Mouse (Mus musculus) forebrain, embryonic 13.5 days (tissue): ENCODE measurements around the gene Trpm3. TPM values are rescaled to one million over a fixed set of nuclear protein-coding genes. Genes with fewer than 3 reads are reported as not detected.
"Not testable (repeated sequence)": the region's sequence is repeated elsewhere in the genome, so short reads cannot be mapped to it uniquely, and the experiment has no call there.

Experiments used
- ATAC-seq: fragments of 200-750 bp; cut with Nextera tagmentation; 2 replicates; pipeline ENCODE4 v1.8.0; 2017
- H3K27ac ChIP-seq: fragments of 300-500 bp; sonication (generic); 2 replicates; pipeline ENCODE4 v1.5.1; 2015; ENCODE audit warnings: inconsistent platforms, mild to moderate bottlenecking, moderate library complexity
- H3K27me3 ChIP-seq: fragments of 300-500 bp; sonication (generic); 2 replicates; pipeline ENCODE4 v1.6.1; 2015; ENCODE audit warnings: mild to moderate bottlenecking, inconsistent platforms
- H3K36me3 ChIP-seq: fragments of 300-500 bp; sonication (generic); 2 replicates; pipeline ENCODE4 v1.6.1; 2015; ENCODE audit warnings: mild to moderate bottlenecking, inconsistent platforms; ENCODE audit not compliant: poor library complexity, severe bottlenecking
- H3K4me1 ChIP-seq: fragments of 300-500 bp; sonication (generic); 2 replicates; pipeline ENCODE4 v1.6.1; 2015; ENCODE audit warnings: inconsistent platforms
- H3K4me2 ChIP-seq: fragments of 300-500 bp; sonication (generic); 2 replicates; pipeline ENCODE4 v1.6.1; 2015; ENCODE audit warnings: inconsistent platforms, mild to moderate bottlenecking, moderate library complexity
- H3K4me3 ChIP-seq: fragments of 300-500 bp; sonication (generic); 2 replicates; pipeline ENCODE4 v1.5.1; 2015; ENCODE audit warnings: mild to moderate bottlenecking, inconsistent platforms
- H3K9ac ChIP-seq: fragments of 300-500 bp; sonication (generic); 2 replicates; pipeline ENCODE4 v1.6.1; 2015; ENCODE audit warnings: mild to moderate bottlenecking, inconsistent platforms
- H3K9me3 ChIP-seq: fragments of 300-500 bp; sonication (generic); replicated peaks from 2 replicates; pipeline ENCODE4 v1.6.1; 2016; ENCODE audit warnings: inconsistent platforms
- WGBS: fragments of 180-500 bp; shearing (Covaris S2); methylation state at CpG from one replicate; pipeline ENCODE4 v1.1.7; 2015; 5-methylcytosine and 5-hydroxymethylcytosine counted together
- polyA plus RNA-seq: library from polyadenylated mRNA; unstranded; fragments of >200 nt; fragmentation: Nextera tagmentation; extraction: Ambion mirVana; gene quantifications from 2 replicates; pipeline ENCODE4 v1.2.1, GENCODE M21; 2015

The Trpm3 gene
- polyA plus RNA-seq, 1 experiment from 2014 or later = 11.8 TPM

DNA sequence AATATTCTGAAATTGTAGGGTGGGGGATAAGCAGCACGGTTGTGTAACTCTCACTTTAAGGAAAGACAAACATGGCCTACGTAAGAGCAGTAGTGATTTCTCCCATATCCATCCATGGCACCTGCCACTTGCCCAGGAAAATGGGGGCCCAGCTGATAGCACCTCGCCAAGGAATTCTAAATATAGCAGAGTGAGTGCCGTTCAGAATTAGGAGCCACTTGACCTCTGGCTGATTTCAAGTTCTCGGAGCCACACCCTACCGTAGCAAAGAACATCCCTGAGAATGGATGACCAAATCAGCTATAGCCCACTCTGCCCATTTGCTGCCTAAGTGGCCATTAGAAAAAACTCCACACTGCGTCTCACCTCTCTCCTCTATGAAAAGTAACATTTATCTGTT lies 887.6 kb downstream of the Trpm3 start:
- Histone ChIP-seq H3K9me3 (no peaks in the 10 kb centered on the region), H3K4me2 (no peak overlapping the region), H3K27me3 (no peaks in the 10 kb centered on the region), H3K4me1 (no peaks in the 10 kb centered on the region), H3K27ac (no peak overlapping the region), H3K36me3 (no peaks in the 10 kb centered on the region), H3K4me3 (no peak overlapping the region), H3K9ac (no peak overlapping the region)
- WGBS = 92% methylated on average over 7 of the region's 7 CpGs
- ATAC-seq = no peak

DNA sequence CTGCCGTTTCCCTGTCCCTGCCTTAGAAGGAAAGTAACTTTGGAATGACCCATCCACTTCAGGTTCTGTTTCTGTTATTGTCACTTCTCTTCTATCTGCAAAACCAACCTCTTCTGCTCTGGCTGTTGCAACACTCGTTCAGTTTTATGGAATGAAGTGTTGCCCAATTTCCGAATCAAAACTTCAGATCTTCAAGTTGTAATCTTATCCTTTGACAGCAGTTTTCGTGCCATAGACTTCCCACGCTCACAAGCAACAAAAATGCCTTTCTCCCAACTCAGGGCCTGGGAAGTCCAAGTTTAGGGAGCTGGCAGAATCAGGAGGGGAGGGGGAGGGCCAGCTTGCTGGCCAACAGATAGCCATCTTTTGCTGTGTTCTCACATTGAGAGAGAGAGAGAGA lies 889.4 kb downstream of the Trpm3 start:
- Histone ChIP-seq H3K4me1 (no peaks in the 10 kb centered on the region), H3K36me3 (no peaks in the 10 kb centered on the region), H3K27ac (no peak overlapping the region), H3K9ac (no peak overlapping the region), H3K4me2 (no peak overlapping the region), H3K4me3 (no peak overlapping the region), H3K9me3 (no peaks in the 10 kb centered on the region), H3K27me3 (no peaks in the 10 kb centered on the region)
- WGBS = 88% methylated on average over 5 of the region's 5 CpGs
- no peak for ATAC-seq

DNA sequence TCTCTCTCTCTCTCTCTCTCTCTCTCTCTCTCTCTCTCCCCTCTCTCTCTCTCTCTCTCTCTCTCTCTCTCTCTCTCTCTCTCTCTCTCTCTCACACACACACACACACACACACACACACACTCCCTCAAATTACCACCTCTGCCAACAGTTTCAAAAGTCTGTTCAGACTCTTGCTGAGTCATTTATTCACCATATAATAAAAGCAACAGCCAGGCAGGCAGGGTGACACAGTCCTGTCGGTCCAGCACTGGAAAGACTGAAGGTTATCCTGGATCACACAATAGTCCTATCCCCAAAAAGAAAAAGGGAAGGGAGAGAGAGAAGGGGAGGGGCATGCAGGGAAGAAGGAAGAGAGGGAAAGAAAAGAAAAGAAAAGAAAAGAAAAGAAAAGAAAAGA lies 894.5 kb downstream of the Trpm3 start:
- H3K4me2 ChIP-seq, H3K27me3 ChIP-seq, H3K27ac ChIP-seq, ATAC-seq, H3K4me3 ChIP-seq, H3K4me1 ChIP-seq, H3K36me3 ChIP-seq, H3K9me3 ChIP-seq, H3K9ac ChIP-seq: not testable (repeated sequence)
- WGBS = 50% methylated on average over 1 of the region's 1 CpGs

DNA sequence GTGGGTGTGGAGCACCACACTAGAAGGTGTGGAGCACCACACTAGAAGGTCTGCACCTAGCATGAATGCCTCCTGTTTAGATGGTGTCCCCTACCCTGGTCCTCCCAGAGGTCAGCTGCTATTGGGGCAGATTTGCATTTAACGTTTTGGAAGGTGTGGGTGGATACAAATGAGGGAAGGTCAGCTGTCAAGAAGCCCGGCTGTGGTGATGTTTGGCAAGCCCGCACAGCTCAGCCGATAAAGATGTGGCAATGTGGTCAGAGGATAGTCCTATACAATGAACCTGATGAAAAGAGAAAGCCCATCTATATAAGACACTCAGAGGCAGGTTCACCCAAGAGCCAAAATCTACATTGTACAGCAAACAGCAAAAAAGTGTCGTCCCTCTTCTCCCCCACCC lies 895.3 kb downstream of the Trpm3 start:
- Histone ChIP-seq H3K9me3 (no peaks in the 10 kb centered on the region), H3K4me3 (no peak overlapping the region), H3K27me3 (no peaks in the 10 kb centered on the region), H3K9ac (no peak overlapping the region), H3K4me2 (no peak overlapping the region), H3K36me3 (no peaks in the 10 kb centered on the region), H3K4me1 (no peaks in the 10 kb centered on the region), H3K27ac (no peak overlapping the region)
- no peak for ATAC-seq
- WGBS = 81% methylated on average over 5 of the region's 5 CpGs

DNA sequence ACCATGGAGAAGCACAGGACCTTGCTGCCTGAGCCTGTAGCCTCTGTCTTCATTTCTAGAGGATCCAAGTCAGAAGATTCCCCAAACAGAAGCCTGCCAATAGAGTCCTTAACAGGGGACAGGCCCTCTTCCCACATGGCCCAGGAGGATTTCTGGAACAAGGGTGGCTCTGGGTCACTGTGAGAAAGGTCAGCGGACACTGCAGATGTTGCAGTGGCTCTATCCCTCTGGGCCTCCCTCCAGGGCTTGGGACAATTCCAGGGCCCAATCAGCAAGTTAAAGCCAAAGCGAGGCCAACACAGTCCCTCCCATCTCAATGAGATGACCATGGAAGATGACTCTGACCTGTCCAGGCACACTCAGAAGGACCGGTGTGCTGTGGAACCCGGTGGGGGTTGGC lies 896.1 kb downstream of the Trpm3 start:
- ATAC-seq = no peak
- no peaks in the 10 kb centered on the region for H3K36me3 ChIP-seq
- H3K4me2 ChIP-seq = no peak overlapping the region
- H3K4me1 ChIP-seq = no peaks in the 10 kb centered on the region
- no peaks in the 10 kb centered on the region for H3K9me3 ChIP-seq
- H3K27ac ChIP-seq = no peak overlapping the region
- WGBS = 88% methylated on average over 4 of the region's 4 CpGs
- H3K27me3 ChIP-seq = no peaks in the 10 kb centered on the region
- no peak overlapping the region for H3K9ac ChIP-seq
- no peak overlapping the region for H3K4me3 ChIP-seq

DNA sequence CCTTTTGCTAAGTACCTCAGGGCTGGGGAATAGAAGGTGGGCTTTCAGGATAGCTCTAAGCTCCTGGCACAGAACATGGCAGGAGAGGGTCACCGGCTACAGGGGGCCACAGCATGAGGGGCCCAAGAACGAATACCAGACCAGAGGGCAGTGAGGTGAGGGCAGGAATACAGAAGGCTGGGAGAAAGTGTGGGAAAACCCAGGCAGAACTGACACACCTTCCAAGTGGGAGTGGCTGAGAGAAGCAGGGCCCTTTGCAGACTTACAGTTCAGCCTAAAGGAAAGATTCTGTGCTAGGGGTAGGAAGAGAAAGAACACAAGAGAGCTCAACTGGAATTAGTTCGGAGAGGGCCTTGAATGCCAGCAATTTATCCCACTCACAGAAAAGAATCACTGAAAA lies 896.9 kb downstream of the Trpm3 start:
- Histone ChIP-seq H3K4me2 (no peak overlapping the region), H3K9me3 (no peaks in the 10 kb centered on the region), H3K27me3 (no peaks in the 10 kb centered on the region), H3K27ac (no peak overlapping the region), H3K36me3 (no peaks in the 10 kb centered on the region), H3K4me1 (no peaks in the 10 kb centered on the region), H3K4me3 (no peak overlapping the region), H3K9ac (no peak overlapping the region)
- 86% methylated on average over 3 of the region's 3 CpGs for WGBS
- no peak for ATAC-seq

DNA sequence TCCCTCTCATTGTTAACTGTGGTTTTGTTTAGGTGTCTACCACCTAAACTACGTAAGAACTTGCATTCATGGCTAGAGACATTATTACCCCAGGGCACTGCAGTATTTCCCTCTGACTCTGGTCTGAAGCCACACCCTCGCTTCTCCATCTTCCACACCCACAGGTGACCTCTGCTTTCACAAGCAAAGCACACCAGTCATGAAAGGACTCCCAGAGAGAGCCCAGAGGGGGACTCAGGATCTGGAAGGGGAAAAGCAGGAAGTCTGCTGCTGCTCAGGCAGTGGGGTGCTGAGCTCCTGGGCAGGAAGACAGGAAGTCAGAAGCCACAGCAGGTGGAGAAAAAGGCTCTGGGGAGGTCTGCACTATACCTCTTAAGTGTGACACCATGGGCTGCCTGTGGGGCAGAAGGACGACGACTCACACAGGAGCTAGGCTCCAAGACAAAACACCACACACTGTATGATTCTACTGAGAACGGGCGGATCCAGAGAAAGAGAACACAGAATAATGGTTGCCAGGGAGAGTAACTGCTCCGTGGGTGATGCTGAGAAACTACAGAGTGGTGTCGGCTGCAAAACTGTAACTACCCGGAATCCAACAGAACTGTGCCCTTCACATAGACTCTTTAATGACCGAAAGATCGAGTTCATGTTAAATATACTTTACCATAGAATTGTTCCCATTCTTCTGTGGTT lies 898.1 kb downstream of the Trpm3 start:
- no peak for ATAC-seq
- WGBS = 59% methylated on average over 11 of the region's 11 CpGs

DNA sequence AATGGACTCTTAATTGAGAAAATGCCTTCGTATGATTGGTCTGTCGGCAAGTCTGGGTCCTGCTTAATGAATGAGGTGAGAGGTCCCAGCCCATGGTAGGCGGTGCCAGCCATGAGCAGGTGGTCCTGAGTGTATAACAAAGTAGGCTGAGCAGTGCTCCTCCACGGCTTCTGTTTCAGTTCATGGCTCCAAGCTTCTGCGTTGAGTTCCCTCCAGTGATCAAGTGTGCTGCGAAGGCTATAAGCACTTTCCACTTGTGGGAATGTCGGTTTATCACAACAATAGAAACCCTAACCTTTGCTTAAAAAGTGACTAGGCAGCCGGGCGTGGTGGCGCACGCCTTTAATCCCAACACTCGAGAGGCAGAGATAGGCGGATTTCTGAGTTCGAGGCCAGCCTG lies 898.7 kb downstream of the Trpm3 start:
- 85% methylated on average over 14 of the region's 14 CpGs for WGBS
- Histone ChIP-seq H3K4me1 (no peaks in the 10 kb centered on the region), H3K4me2 (no peak overlapping the region), H3K9me3 (no peaks in the 10 kb centered on the region), H3K27ac (no peak overlapping the region), H3K4me3 (no peak overlapping the region), H3K36me3 (no peaks in the 10 kb centered on the region), H3K27me3 (no peaks in the 10 kb centered on the region), H3K9ac (no peak overlapping the region)
- no peak for ATAC-seq

More for the DNA sequence above, 898.1 kb downstream of the Trpm3 start:
- H3K27ac ChIP-seq = no peak overlapping the region
- H3K4me2 ChIP-seq = no peak overlapping the region
- no peak overlapping the region for H3K9ac ChIP-seq
- H3K4me1 ChIP-seq = no peaks in the 10 kb centered on the region
- no peaks in the 10 kb centered on the region for H3K27me3 ChIP-seq
- H3K4me3 ChIP-seq = no peak overlapping the region
- H3K9me3 ChIP-seq = no peaks in the 10 kb centered on the region
- no peaks in the 10 kb centered on the region for H3K36me3 ChIP-seq

DNA sequence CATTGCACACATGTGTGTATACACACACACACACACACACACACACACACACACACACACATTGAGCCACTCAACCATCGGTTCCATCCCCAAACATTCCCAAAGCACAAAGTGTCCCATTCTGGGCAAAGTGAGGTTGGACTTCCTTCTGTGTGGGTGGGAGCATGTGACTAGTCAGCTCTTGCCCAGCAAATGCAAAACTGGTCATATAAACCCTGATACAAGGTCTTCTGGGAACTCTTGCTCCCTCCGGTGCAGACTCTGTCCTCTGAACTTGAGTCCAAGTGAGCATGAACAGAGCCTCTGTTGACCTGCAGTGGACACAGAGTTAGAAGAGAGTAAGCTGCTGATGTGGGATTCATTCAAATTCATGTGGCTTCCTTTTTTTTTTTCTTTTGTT lies 899.5 kb downstream of the Trpm3 start:
- ATAC-seq = no peak
- Histone ChIP-seq H3K4me1 (no peaks in the 10 kb centered on the region), H3K4me2 (no peak overlapping the region), H3K27ac (no peak overlapping the region), H3K4me3 (no peak overlapping the region), H3K9ac (no peak overlapping the region), H3K36me3 (no peaks in the 10 kb centered on the region), H3K27me3 (no peaks in the 10 kb centered on the region), H3K9me3 (no peaks in the 10 kb centered on the region)
- 94% methylated on average over 2 of the region's 2 CpGs for WGBS

DNA sequence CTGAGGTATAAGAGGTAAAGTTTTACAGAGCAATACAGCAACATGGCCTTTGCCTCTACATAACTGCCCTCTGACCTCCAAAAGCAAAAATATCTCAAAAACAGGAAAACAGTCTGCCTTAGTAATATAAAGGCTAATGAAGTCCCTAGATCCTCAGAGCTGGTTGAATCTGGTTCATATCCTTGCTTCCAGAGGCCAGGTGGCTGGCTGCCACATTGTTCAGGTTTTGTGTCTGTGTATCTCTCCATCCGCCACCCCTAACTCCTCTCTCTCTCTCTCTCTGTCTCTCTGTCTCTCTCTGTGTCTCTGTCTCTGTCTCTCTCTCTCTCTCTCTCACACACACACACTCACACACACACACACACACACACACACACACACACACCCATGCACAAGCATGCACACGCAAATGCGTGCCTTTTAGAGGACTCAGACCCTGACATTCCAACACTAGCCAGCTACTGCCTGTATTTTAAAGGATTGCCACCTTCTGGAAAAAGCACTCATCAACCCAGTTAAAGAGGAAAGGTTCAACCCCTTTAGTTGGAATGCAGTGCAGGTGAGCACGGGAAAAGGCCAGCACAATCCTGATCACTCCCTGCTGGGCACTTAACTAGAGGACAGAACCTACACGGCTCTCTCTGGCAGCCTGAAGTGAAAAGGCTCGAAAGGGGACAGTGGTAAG lies 902.8 kb downstream of the Trpm3 start:
- ATAC-seq = no peak
- H3K4me3 ChIP-seq = no peak overlapping the region
- no peak overlapping the region for H3K4me2 ChIP-seq
- H3K9ac ChIP-seq = no peak overlapping the region
- H3K9me3 ChIP-seq = no peaks in the 10 kb centered on the region
- 60% methylated on average over 6 of the region's 6 CpGs for WGBS
- no peak overlapping the region for H3K27ac ChIP-seq
- H3K36me3 ChIP-seq = no peaks in the 10 kb centered on the region
- no peaks in the 10 kb centered on the region for H3K27me3 ChIP-seq
- no peaks in the 10 kb centered on the region for H3K4me1 ChIP-seq

DNA sequence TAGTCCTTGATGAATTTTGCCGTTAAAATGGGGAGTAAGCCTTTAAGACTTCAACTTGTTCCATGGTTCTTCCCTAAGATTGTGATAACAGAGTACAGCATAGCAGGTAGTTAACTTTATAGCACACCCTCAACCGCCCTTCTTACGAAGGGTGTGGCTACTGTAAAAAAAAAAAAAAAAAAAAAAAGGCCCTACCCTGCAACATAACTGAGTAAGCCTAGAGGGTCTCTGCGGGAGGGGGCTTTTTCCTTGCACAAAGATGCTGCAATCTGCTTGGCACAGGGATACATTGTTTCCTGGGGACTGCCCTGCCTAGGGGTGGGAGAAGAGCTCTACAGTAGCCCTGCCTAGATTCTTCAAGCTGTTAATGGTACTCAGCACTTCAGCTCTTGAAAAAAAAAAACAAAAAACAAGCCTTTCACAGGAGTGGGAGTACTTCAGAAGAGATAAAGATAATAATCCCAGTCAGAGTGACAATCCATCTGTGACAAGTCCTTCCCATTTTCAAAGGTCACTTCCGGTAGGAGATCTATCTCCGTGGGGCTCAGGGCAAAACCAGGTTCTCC lies 903.4 kb downstream of the Trpm3 start:
- no peaks in the 10 kb centered on the region for H3K4me1 ChIP-seq
- ATAC-seq = no peak
- no peak overlapping the region for H3K4me2 ChIP-seq
- H3K36me3 ChIP-seq = no peaks in the 10 kb centered on the region
- no peaks in the 10 kb centered on the region for H3K9me3 ChIP-seq
- H3K27ac ChIP-seq = no peak overlapping the region
- no peak overlapping the region for H3K9ac ChIP-seq
- 67% methylated on average over 6 of the region's 6 CpGs for WGBS
- H3K27me3 ChIP-seq = no peaks in the 10 kb centered on the region
- no peak overlapping the region for H3K4me3 ChIP-seq

DNA sequence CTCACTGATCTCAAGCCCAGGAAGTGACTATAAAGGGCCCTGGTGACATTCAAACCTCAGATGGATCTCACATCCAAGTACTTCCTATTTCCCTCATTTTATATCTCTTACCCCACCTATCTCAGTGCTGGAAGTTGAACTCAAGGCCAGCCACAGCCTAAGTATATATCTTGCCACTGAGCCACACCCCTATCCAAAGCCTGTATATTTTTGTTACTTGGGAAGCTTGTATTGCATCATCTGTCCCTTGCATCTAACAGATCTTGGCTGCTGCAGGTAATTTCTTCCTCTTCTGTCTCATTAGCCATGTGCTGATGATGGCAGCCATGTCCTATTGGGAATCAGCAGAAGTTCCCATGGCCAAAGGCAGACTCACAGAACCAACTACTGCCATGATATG lies 904.9 kb downstream of the Trpm3 start:
- H3K27ac ChIP-seq = no peak overlapping the region
- no peak for ATAC-seq

More for the DNA sequence above, 904.9 kb downstream of the Trpm3 start:
- Histone ChIP-seq H3K9ac (no peak overlapping the region), H3K36me3 (no peaks in the 10 kb centered on the region), H3K4me1 (no peaks in the 10 kb centered on the region), H3K27me3 (no peaks in the 10 kb centered on the region), H3K4me3 (no peak overlapping the region), H3K9me3 (no peaks in the 10 kb centered on the region), H3K4me2 (no peak overlapping the region)
